Mouse (Mus musculus) bone marrow, adult 2 months (tissue): ENCODE measurements around the gene Bmper. TPM values are rescaled to one million over a fixed set of nuclear protein-coding genes. Genes with fewer than 3 reads are reported as not detected.

Source experiments
- H3K27ac ChIP-seq: fragments of 200-500 bp; 2 replicates; pipeline ENCODE4 v1.5.1; 2012; ENCODE audit warnings: low read depth, mild to moderate bottlenecking, control low read depth, inconsistent platforms, low read length; ENCODE audit not compliant: control insufficient read depth, poor library complexity, insufficient read depth
- H3K4me1 ChIP-seq: fragments of 200-500 bp; 2 replicates; pipeline ENCODE4 v1.6.1; 2011; ENCODE audit warnings: low read length; ENCODE audit not compliant: control insufficient read depth, insufficient read depth
- H3K4me3 ChIP-seq: fragments of 200-500 bp; replicated peaks from 2 replicates; pipeline ENCODE3; 2011; ENCODE audit warnings: mild to moderate bottlenecking, low read depth, low read length, control low read depth; ENCODE audit not compliant: control insufficient read depth
- CTCF ChIP-seq: fragments of 200-500 bp; IDR thresholded peaks from 2 replicates; pipeline ENCODE4 v1.5.1; 2011; ENCODE audit warnings: low read length, control low read depth; ENCODE audit not compliant: control insufficient read depth, insufficient read depth
- POLR2A ChIP-seq: fragments of 200-500 bp; IDR thresholded peaks from 2 replicates; pipeline ENCODE4 v1.6.1; 2011; ENCODE audit warnings: low read depth, mild to moderate bottlenecking, control low read depth, low read length, borderline replicate concordance; ENCODE audit not compliant: control insufficient read depth
- WGBS: fragments of 180-500 bp; shearing (Covaris S2); methylation state at CpG from one replicate; pipeline ENCODE4 v1.1.7; 2018; 5-methylcytosine and 5-hydroxymethylcytosine counted together
- polyA plus RNA-seq: library from polyadenylated mRNA; stranded (reverse); fragments of >200 nt; gene quantifications from 2 replicates; pipeline ENCODE4 v1.2.4, GENCODE M21; 2011; ENCODE audit warnings: low replicate concordance; ENCODE audit not compliant: missing spikeins, insufficient read depth, insufficient read length

Bmper gene
- polyA plus RNA-seq, 1 experiment = not detected

DNA sequence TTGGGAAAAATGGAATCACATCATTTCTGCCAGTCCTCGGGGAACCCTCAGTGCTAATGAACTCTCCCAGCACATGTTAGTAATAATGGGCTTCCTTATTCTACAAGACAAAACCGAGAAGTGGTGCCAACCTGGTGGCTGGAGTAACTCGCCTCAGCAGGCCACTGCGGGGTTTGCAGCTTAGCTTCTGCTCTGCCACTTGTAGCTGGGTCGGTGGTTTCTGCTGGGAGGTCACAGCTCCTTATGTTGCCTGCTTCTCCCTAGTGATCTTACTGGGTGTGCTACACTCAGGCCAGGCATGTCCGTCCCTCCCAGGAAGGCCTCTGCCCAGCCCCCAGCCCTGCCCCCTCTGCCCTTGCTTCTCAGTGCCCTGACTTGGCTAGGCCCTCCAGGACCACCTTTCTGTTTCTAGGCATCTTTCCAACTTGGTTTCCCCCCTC, 155.9 kb downstream of the Bmper start:
- no peak overlapping the region for H3K27ac ChIP-seq
- 7% methylated on average over 6 of the region's 6 CpGs for WGBS
- no peaks in the 10 kb centered on the region for H3K4me1 ChIP-seq
- TF ChIP-seq CTCF = no peak
- TF ChIP-seq POLR2A = no peak
- H3K4me3 ChIP-seq = no peak overlapping the region

DNA sequence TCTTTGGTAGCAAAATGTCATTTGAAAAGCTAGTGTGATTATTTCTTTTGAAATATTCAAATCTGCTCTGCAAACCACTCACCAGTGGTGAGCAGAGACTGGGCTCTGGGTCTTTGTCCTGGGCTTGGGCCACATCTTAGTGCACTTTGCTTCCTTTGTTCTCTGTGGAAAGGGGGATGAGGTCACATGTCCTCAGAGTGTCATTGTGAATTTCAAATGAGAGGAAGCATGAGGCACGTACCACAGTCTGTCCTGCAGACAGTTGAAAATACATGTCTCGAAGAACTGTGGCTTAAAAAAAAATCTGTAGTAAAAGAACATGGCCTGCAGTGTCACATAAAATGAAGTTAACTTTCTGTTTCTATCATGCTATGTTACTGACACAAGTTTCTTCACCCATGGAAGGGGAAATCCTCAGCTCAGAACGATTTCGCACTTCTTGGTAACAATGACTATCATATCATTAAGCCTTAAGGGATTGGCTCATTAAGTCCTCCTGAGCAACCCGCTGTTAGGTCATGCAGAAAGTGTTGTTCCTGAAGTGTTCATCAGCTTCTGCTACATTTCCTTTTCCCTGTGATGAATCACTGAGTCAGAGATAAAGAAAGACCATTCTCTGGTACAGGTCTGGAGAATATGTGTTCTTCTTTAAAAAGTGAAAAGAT, 157.4 kb downstream of the Bmper start:
- TF ChIP-seq POLR2A = no peak
- no peak for TF ChIP-seq CTCF
- WGBS = 37% methylated on average over 5 of the region's 5 CpGs
- no peaks in the 10 kb centered on the region for H3K4me1 ChIP-seq
- H3K4me3 ChIP-seq = no peak overlapping the region
- no peak overlapping the region for H3K27ac ChIP-seq

DNA sequence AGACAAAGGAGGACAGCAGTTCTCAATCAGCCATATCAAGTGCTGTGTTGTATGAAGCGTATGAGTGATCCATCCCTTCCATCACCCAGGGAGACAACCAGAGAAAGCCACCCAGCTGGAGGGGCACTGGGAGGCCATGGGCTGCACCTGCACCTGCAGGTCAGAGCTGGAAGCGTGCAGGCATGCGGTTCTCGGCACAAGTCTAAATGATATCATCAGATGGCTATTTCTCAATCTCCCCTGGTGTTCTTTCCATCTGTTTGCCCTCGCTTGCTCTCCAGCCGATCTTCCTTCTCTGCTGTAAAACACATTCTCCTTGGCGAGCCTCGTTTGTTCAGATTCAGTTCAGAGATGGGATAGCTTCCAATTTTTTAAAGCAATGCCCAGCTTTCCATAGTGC, 160.4 kb downstream of the Bmper start:
- TF ChIP-seq POLR2A (no peak), CTCF (no peak)
- H3K4me1 ChIP-seq = no peaks in the 10 kb centered on the region
- H3K27ac ChIP-seq = no peak overlapping the region
- 83% methylated on average over 8 of the region's 8 CpGs for WGBS
- no peak overlapping the region for H3K4me3 ChIP-seq

DNA sequence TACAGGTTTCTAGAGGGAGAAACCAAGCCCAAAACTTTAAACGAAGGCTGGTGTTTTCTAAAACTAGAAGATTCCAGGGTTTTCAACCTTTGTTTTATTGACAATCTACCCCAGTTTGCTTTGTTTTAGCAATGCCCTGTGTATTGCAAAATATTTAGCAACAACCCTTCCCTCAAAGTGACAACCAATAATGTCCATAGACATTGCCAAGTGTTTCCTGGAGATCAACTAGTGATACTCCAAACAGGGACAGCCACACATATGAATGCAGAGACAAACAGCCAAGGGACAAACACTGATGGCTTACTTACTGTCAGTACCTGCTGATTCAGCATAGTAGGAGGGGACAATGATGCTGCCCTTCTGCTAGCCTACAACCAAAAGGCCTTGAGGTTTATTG, 161.0 kb downstream of the Bmper start:
- H3K4me1 ChIP-seq = no peaks in the 10 kb centered on the region
- H3K4me3 ChIP-seq = no peak overlapping the region
- WGBS = 90% methylated on average over 1 of the region's 1 CpGs
- H3K27ac ChIP-seq = no peak overlapping the region
- TF ChIP-seq POLR2A (no peak), CTCF (no peak)

DNA sequence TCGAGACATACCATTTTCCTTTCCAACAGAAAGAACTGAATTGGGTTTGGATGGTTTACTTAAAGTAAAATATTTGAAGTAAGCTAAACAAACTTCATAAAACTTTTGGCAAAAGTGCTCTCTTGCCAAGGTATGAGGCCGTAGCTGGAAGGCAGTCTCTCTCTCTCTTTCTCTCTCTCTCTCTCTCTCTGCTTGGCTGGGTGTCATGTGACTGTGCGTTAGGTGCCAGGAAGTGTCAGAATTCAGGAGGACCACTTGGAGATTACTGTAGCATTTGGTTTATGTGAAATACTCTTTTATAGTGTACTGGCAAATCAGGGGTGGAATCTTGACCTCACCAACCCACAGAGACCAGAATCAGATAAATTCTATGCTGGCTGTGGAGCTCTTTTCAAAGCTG, 162.0 kb downstream of the Bmper start:
- WGBS = 71% methylated on average over 3 of the region's 3 CpGs
- Histone ChIP-seq H3K27ac (no peak overlapping the region), H3K4me1 (no peaks in the 10 kb centered on the region), H3K4me3 (no peak overlapping the region)
- no peak for TF ChIP-seq POLR2A
- no peak for TF ChIP-seq CTCF

DNA sequence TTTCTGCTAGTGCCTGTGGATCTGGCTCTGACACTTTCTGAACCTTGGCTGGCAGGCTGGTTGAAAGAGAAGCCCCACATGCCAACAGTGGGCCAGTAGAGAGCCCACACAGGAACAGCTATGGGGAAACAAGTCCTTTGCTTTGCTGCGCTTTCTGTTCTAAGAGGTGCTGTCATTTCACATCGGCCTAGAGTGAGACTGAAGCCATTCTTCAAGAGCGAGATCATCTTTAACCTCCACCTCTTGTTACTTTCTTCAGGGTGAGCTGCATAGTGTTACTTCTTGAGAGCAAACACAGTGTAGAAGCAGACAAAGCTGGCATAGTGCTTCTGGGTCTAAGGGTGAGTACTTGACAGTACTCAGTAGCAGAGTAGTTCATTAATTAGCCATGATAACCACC, 163.3 kb downstream of the Bmper start:
- TF ChIP-seq CTCF (no peak), POLR2A (no peak)
- no peaks in the 10 kb centered on the region for H3K4me1 ChIP-seq
- WGBS = 76% methylated on average over 3 of the region's 3 CpGs
- no peak overlapping the region for H3K27ac ChIP-seq
- no peak overlapping the region for H3K4me3 ChIP-seq

DNA sequence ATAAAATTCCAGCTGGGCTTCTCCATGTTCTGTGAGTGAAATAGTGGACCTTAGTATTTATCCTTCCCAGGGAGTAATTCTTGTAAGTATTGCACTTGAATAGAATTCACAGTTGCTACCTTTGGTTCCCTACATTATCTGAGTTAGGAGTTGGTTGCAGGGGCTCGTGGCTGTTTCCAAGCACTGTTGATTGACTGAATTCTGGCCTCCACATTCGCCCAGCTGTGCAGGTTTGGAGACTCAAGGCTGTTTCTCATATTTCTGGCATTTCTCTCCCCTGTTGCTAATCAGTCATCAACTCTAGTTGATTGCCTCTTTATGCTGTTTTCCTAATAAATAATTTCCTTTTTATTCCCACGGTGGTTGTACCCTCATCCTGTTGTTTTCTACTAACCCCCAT, 167.2 kb downstream of the Bmper start:
- H3K4me1 ChIP-seq = no peaks in the 10 kb centered on the region
- WGBS = 60% methylated on average over 3 of the region's 3 CpGs
- TF ChIP-seq POLR2A (no peak), CTCF (no peak)
- no peak overlapping the region for H3K4me3 ChIP-seq
- no peak overlapping the region for H3K27ac ChIP-seq

DNA sequence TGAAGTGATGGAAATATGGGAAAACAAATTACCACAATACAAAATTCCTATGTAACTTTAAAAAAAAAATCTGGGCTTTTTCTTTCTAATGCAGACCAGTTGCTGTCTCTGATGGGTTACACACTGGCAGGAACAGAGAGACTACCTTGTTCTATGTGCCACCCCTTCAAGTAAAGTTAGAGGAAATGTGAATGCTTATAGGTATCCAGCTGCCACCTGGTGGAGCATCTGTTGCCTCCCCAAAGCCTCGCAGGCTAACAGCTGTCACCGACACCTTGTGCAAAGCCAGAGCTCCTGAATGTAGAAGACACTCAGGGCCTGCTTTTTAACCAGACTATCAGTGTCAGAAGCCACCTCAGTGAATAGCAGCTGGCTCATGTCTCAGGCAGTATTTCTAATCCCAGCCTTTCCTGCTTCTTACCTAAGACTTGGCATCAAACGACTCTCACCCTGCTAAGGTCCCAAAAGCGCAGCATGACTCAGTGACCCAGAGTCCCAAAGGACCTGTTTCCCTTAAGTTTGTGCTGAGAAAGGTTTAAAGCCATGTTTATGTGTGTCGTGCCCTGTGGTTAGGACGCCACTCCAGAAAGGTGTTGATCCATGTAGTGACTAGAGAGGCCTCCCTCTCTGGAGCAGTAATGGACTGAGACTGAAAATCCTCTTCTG, 171.9 kb downstream of the Bmper start:
- H3K27ac ChIP-seq = no peak overlapping the region
- 75% methylated on average over 6 of the region's 6 CpGs for WGBS

More for the DNA sequence above, 171.9 kb downstream of the Bmper start:
- no peak overlapping the region for H3K4me3 ChIP-seq
- TF ChIP-seq CTCF (no peak), POLR2A (no peak)
- H3K4me1 ChIP-seq = no peaks in the 10 kb centered on the region
